Mouse (Mus musculus): Measurements from ENCODE around the gene Gm4792. TPM values are rescaled to one million over a fixed set of nuclear protein-coding genes. Genes with fewer than 3 reads are reported as not detected.

Gene Gm4792
- polyA plus RNA-seq, 1 experiment = not detected

GRCm38 (mm10) chr10:94294933-94295750 lies 3.4 kb downstream of the Gm4792 start:
- TF ChIP-seq CTCF (IDR thresholded peaks at IDR 0.05; ENCODE audit: control insufficient read depth, insufficient read depth, low read length) (no peak), POLR2A (IDR thresholded peaks at IDR 0.05; ENCODE audit: borderline replicate concordance, control insufficient read depth, low read depth, low read length) (no peak)
- Histone ChIP-seq H3K27ac (ENCODE audit: control insufficient read depth, insufficient read depth, low read depth, low read length, poor library complexity) (no peak overlapping the region), H3K4me3 (replicated peaks; ENCODE audit: control insufficient read depth, low read depth, low read length) (no peak overlapping the region), H3K4me1 (ENCODE audit: control insufficient read depth, insufficient read depth, low read length) (no peaks in the 10 kb centered on the region)
- WGBS = 68% methylated on average over 6 of the region's 6 CpGs

GRCm38 (mm10) chr10:94294437-94294836 lies 4.1 kb downstream of the Gm4792 start:
- Histone ChIP-seq H3K4me3 (replicated peaks; ENCODE audit: control insufficient read depth, low read depth, low read length) (no peak overlapping the region), H3K4me1 (ENCODE audit: control insufficient read depth, insufficient read depth, low read length) (no peaks in the 10 kb centered on the region), H3K27ac (ENCODE audit: control insufficient read depth, insufficient read depth, low read depth, low read length, poor library complexity) (no peak overlapping the region)
- TF ChIP-seq POLR2A (IDR thresholded peaks at IDR 0.05; ENCODE audit: borderline replicate concordance, control insufficient read depth, low read depth, low read length) (no peak), CTCF (IDR thresholded peaks at IDR 0.05; ENCODE audit: control insufficient read depth, insufficient read depth, low read length) (no peak)
- 80% methylated on average over 5 of the region's 5 CpGs for WGBS

- TF ChIP-seq POLR2A (IDR thresholded peaks at IDR 0.05; ENCODE audit: borderline replicate concordance, control insufficient read depth, low read depth, low read length) (no peak), CTCF (IDR thresholded peaks at IDR 0.05; ENCODE audit: control insufficient read depth, insufficient read depth, low read length) (no peak)
- H3K4me3 ChIP-seq (replicated peaks; ENCODE audit: control insufficient read depth, low read depth, low read length) = no peak overlapping the region
- 85% methylated on average over 7 of the region's 7 CpGs for WGBS
- no peak overlapping the region for H3K27ac ChIP-seq (ENCODE audit: control insufficient read depth, insufficient read depth, low read depth, low read length, poor library complexity)
- no peaks in the 10 kb centered on the region for H3K4me1 ChIP-seq (ENCODE audit: control insufficient read depth, insufficient read depth, low read length)
Measured at GRCm38 (mm10) chr10:94282797-94283196, 15.7 kb downstream of the Gm4792 start.

DNA sequence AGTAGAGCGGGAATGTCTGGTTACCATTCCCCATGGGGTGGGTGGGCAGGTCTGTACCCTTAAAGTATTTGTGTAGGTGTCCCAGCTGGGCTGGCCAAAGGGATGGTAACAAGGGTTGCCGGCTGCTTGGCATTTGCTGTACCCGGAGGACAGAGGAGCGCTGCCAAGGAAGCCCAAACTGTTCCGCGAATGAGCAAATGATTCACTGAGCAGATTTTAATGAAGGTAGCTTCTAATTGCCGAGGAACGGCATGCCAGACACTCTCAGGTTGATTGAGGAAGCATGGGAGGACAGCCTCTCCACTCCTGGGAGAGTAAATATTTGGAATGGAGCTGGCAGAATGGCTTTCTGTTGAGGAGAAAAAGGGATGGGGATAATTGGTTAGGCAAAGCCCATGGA lies 16.3 kb downstream of the Gm4792 start:
- H3K27ac ChIP-seq (ENCODE audit: control insufficient read depth, insufficient read depth, low read depth, low read length, poor library complexity) = no peak overlapping the region
- WGBS = 84% methylated on average over 8 of the region's 8 CpGs
- no peaks in the 10 kb centered on the region for H3K4me1 ChIP-seq (ENCODE audit: control insufficient read depth, insufficient read depth, low read length)
- H3K4me3 ChIP-seq (replicated peaks; ENCODE audit: control insufficient read depth, low read depth, low read length) = no peak overlapping the region
- TF ChIP-seq CTCF (IDR thresholded peaks at IDR 0.05; ENCODE audit: control insufficient read depth, insufficient read depth, low read length) (no peak), POLR2A (IDR thresholded peaks at IDR 0.05; ENCODE audit: borderline replicate concordance, control insufficient read depth, low read depth, low read length) (no peak)

- no peak for TF ChIP-seq CTCF (IDR thresholded peaks at IDR 0.05; ENCODE audit: control insufficient read depth, insufficient read depth, low read length)
- no peak for TF ChIP-seq POLR2A (IDR thresholded peaks at IDR 0.05; ENCODE audit: borderline replicate concordance, control insufficient read depth, low read depth, low read length)
- Histone ChIP-seq H3K4me3 (replicated peaks; ENCODE audit: control insufficient read depth, low read depth, low read length) (no peak overlapping the region), H3K27ac (ENCODE audit: control insufficient read depth, insufficient read depth, low read depth, low read length, poor library complexity) (no peak overlapping the region), H3K4me1 (ENCODE audit: control insufficient read depth, insufficient read depth, low read length) (no peaks in the 10 kb centered on the region)
- WGBS = 65% methylated on average over 2 of the region's 2 CpGs
Measured at GRCm38 (mm10) chr10:94276511-94276910, 22.0 kb downstream of the Gm4792 start.

GRCm38 (mm10) chr10:94275321-94275720 lies 23.2 kb downstream of the Gm4792 start:
- Histone ChIP-seq H3K27ac (ENCODE audit: control insufficient read depth, insufficient read depth, low read depth, low read length, poor library complexity) (no peak overlapping the region), H3K4me3 (replicated peaks; ENCODE audit: control insufficient read depth, low read depth, low read length) (no peak overlapping the region), H3K4me1 (ENCODE audit: control insufficient read depth, insufficient read depth, low read length) (no peaks in the 10 kb centered on the region)
- TF ChIP-seq POLR2A (IDR thresholded peaks at IDR 0.05; ENCODE audit: borderline replicate concordance, control insufficient read depth, low read depth, low read length) (no peak), CTCF (IDR thresholded peaks at IDR 0.05; ENCODE audit: control insufficient read depth, insufficient read depth, low read length) (no peak)
- 31% methylated on average over 3 of the region's 3 CpGs for WGBS

- TF ChIP-seq POLR2A (IDR thresholded peaks at IDR 0.05; ENCODE audit: borderline replicate concordance, control insufficient read depth, low read depth, low read length) (no peak), CTCF (IDR thresholded peaks at IDR 0.05; ENCODE audit: control insufficient read depth, insufficient read depth, low read length) (no peak)
- no peak overlapping the region for H3K4me3 ChIP-seq (replicated peaks; ENCODE audit: control insufficient read depth, low read depth, low read length)
- no peaks in the 10 kb centered on the region for H3K4me1 ChIP-seq (ENCODE audit: control insufficient read depth, insufficient read depth, low read length)
- WGBS = 81% methylated on average over 17 of the region's 17 CpGs
- H3K27ac ChIP-seq (ENCODE audit: control insufficient read depth, insufficient read depth, low read depth, low read length, poor library complexity) = no peak overlapping the region
Measured at GRCm38 (mm10) chr10:94265656-94266542, 32.6 kb downstream of the Gm4792 start.

DNA sequence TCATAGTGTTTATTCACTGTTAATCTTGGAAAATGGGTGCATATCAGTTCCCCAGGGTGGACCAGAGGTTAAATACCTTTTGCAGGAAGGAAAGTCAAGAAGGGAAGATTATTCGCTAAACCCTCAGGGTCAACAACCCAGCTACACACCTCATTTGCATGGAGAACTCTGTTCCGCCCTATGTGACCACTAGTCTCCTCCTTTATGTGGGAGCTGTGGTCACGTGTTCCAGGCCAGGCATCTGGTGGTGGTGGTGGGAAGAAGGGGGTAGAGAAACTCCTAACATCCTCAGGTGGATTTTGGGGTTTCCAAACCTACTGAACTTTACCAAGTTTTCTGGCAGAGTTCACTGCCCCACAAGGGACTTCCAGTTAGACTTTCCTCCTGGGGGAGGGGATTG lies 35.3 kb downstream of the Gm4792 start:
- TF ChIP-seq POLR2A (IDR thresholded peaks at IDR 0.05; ENCODE audit: borderline replicate concordance, control insufficient read depth, low read depth, low read length) (no peak), CTCF (IDR thresholded peaks at IDR 0.05; ENCODE audit: control insufficient read depth, insufficient read depth, low read length) (no peak)
- Histone ChIP-seq H3K4me3 (replicated peaks; ENCODE audit: control insufficient read depth, low read depth, low read length) (no peak overlapping the region), H3K4me1 (ENCODE audit: control insufficient read depth, insufficient read depth, low read length) (no peaks in the 10 kb centered on the region), H3K27ac (ENCODE audit: control insufficient read depth, insufficient read depth, low read depth, low read length, poor library complexity) (no peak overlapping the region)
- 73% methylated on average over 3 of the region's 3 CpGs for WGBS
